Mouse (Mus musculus) testis, adult 2 months (tissue): Measurements from ENCODE around the gene Smok2a.

ENCODE experiments used
- CTCF ChIP-seq: fragments of 200-500 bp; IDR thresholded peaks from 2 replicates; pipeline ENCODE4 v1.5.1; 2012; ENCODE audit warnings: low read depth, mild to moderate bottlenecking, inconsistent platforms, low read length, moderate library complexity; ENCODE audit not compliant: control insufficient read depth, insufficient read depth, insufficient replicate concordance
- POLR2A ChIP-seq: fragments of 200-500 bp; IDR thresholded peaks from 2 replicates; pipeline ENCODE4 v1.6.1; 2012; ENCODE audit warnings: low read depth, mild to moderate bottlenecking, inconsistent platforms, low read length, moderate library complexity; ENCODE audit not compliant: control insufficient read depth

DNA sequence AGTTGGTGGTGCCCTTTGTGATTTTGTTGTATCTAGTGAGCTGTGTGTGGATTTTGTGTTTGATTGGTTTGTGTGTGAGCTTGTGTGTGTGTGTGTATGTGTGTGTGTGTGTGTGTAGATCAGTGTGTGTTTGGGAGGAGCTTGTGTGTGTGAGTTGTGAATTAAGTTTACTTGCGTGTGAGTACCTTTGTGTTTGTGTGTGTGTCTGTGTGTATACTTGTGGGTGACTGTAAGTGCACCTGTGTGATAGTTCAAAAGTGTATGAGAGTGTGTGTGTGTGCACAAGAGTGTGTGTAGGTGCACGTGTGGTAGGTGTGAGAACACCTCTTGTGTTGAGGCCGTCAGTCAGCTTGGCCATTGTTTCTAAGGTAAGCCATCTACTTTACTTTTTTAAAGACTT lies at the start of gene Smok2a:
- TF ChIP-seq POLR2A (no peak), CTCF (no peak)
